Mouse (Mus musculus): ENCODE data around the gene Kif27. TPM values are rescaled to one million over a fixed set of nuclear protein-coding genes. Genes with fewer than 3 reads are reported as not detected.
A peak's percentile ranks its signal among the peaks of the same experiment; 100 is the strongest.
"Not testable (repeated sequence)": the region's sequence is repeated elsewhere in the genome, so short reads cannot be mapped to it uniquely, and the experiment has no call there.

The Kif27 gene
- total RNA-seq (2012; rRNA removed) = 0.13 and 0.42 TPM in 2 replicates
- polyA plus RNA-seq (2012; ENCODE audit: insufficient read depth in 1 of 2, insufficient read length in 2 of 2, low read depth in 1 of 2, low replicate concordance in 2 of 2, missing spikeins in 1 of 2) = under 1 TPM in 1 of 2 experiments, not detected in 1; 0.13 TPM

GRCm38 (mm10) chr13:58358629-58359303 is at the start of gene Kif27:
Gene Kif27, minus strand, starts transcription at chr13:58359122.
- Histone ChIP-seq H3K79me2 (ENCODE audit: control insufficient read depth, insufficient read depth, low read length, poor library complexity) (no peaks in the 10 kb centered on the region), H3K4me3 (ENCODE audit: control insufficient read depth in 1 of 2, insufficient read depth in 1 of 2, low read depth in 2 of 2, low read length in 2 of 2) (peak within 1 kb of the TSS; percentile 67 to 88), H3K27ac (ENCODE audit: control insufficient read depth, low read depth, low read length) (peak within 1 kb of the TSS; percentile 25), H3K9ac (ENCODE audit: control insufficient read depth, low read depth, low read length, poor library complexity, severe bottlenecking) (peak within 1 kb of the TSS; percentile 69), H3K27me3 (ENCODE audit: control insufficient read depth in 1 of 2, insufficient read depth in 2 of 2, low read length in 2 of 2) (peaks cover 0 to 4% of the 10 kb centered on the region in 2 experiments; a peak in 2 of 4 replicates), H3K4me1 (ENCODE audit: control insufficient read depth in 1 of 2, insufficient read depth in 2 of 2, low read length in 2 of 2) (0 out of 4 replicates have a peak, but pooled peaks cover 0 to 3% of the 10 kb centered on the region in 2 experiments), H3K9me3 (replicated peaks; ENCODE audit: insufficient read depth, low read length) (no peaks in the 10 kb centered on the region), H3K36me3 (ENCODE audit: control insufficient read depth in 1 of 2, insufficient read depth in 2 of 2, low read length in 2 of 2) (no peaks in the 10 kb centered on the region)
- TF ChIP-seq MXI1 (IDR thresholded peaks at IDR 0.05; ENCODE audit: low read depth, low read length) (peak; percentile 93), HCFC1 (IDR thresholded peaks at IDR 0.05; ENCODE audit: low read depth, low read length) (peak; percentile 29; the same call in 1 of the 2 replicates), ELF1 (IDR thresholded peaks at IDR 0.05; ENCODE audit: low read depth, low read length) (0 out of 2 replicates have a peak, but pooled peaks have one; percentile 16), UBTF (IDR thresholded peaks at IDR 0.05; ENCODE audit: borderline replicate concordance, insufficient read depth, low read depth, low read length) (no peak), SIN3A (IDR thresholded peaks at IDR 0.05; ENCODE audit: low read length) (peak; percentile 84)
- DNase-seq (ENCODE audit: low read depth, low spot score) = peak; percentile 97

- peaks cover 6 to 17% of the 10 kb centered on the region in 2 experiments for H3K4me1 ChIP-seq (ENCODE audit: control insufficient read depth in 1 of 2, insufficient read depth in 2 of 2, low read length in 2 of 2)
- peaks cover 53% of the 10 kb centered on the region for H3K79me2 ChIP-seq (ENCODE audit: control insufficient read depth, insufficient read depth, low read length, poor library complexity)
- H3K27me3 ChIP-seq (ENCODE audit: control insufficient read depth in 1 of 2, insufficient read depth in 2 of 2, low read length in 2 of 2); H3K9me3 ChIP-seq (replicated peaks; ENCODE audit: insufficient read depth, low read length); DNase-seq (ENCODE audit: low read depth, low spot score): not testable (repeated sequence)
- peak within 1 kb of the TSS; percentile 89 to 92 for H3K4me3 ChIP-seq (ENCODE audit: control insufficient read depth in 1 of 2, insufficient read depth in 1 of 2, low read depth in 2 of 2, low read length in 2 of 2)
- H3K27ac ChIP-seq (ENCODE audit: control insufficient read depth, low read depth, low read length) = peak within 1 kb of the TSS; percentile 96
- peak within 1 kb of the TSS; percentile 100 for H3K9ac ChIP-seq (ENCODE audit: control insufficient read depth, low read depth, low read length, poor library complexity, severe bottlenecking)
- H3K36me3 ChIP-seq (ENCODE audit: control insufficient read depth in 1 of 2, insufficient read depth in 2 of 2, low read length in 2 of 2) = peaks cover 20 to 31% of the 10 kb centered on the region in 2 experiments
Measured at GRCm38 (mm10) chr13:58403243-58403642, 44.3 kb upstream of the Kif27 start, which contains the start of gene Hnrnpk. Gene Hnrnpk, minus strand, starts transcription at chr13:58403343.

GRCm38 (mm10) chr13:58402744-58403110 is 43.8 kb upstream of the Kif27 start:
- Histone ChIP-seq H3K27me3 (ENCODE audit: control insufficient read depth in 1 of 2, insufficient read depth in 2 of 2, low read length in 2 of 2) (no peaks in the 10 kb centered on the region), H3K9ac (ENCODE audit: control insufficient read depth, low read depth, low read length, poor library complexity, severe bottlenecking) (peak overlapping the region; percentile 97), H3K27ac (ENCODE audit: control insufficient read depth, low read depth, low read length) (peak overlapping the region; percentile 95), H3K4me1 (ENCODE audit: control insufficient read depth in 1 of 2, insufficient read depth in 2 of 2, low read length in 2 of 2) (peaks cover 6 to 17% of the 10 kb centered on the region in 2 experiments), H3K36me3 (ENCODE audit: control insufficient read depth in 1 of 2, insufficient read depth in 2 of 2, low read length in 2 of 2) (peaks cover 25 to 35% of the 10 kb centered on the region in 2 experiments), H3K79me2 (ENCODE audit: control insufficient read depth, insufficient read depth, low read length, poor library complexity) (peaks cover 56% of the 10 kb centered on the region), H3K4me3 (ENCODE audit: control insufficient read depth in 1 of 2, insufficient read depth in 1 of 2, low read depth in 2 of 2, low read length in 2 of 2) (peak overlapping the region; percentile 28 to 89), H3K9me3 (replicated peaks; ENCODE audit: insufficient read depth, low read length) (no peaks in the 10 kb centered on the region)
- DNase-seq (ENCODE audit: low read depth, low spot score) = no peak
- TF ChIP-seq EP300 (IDR thresholded peaks at IDR 0.05; ENCODE audit: low read depth in 1 of 2, low read length in 2 of 2) = peak in 1 of 2 experiments; percentile 27; a peak in 1 of 4 replicates
- no peak for TF ChIP-seq POLR2AphosphoS5 (IDR thresholded peaks at IDR 0.05; ENCODE audit: borderline replicate concordance, low read depth, low read length)
- no peak; a peak in 1 of 4 replicates for TF ChIP-seq POLR2A (IDR thresholded peaks at IDR 0.05; ENCODE audit: control insufficient read depth in 1 of 2, insufficient read depth in 1 of 2, low read depth in 1 of 2, low read length in 2 of 2, poor library complexity in 1 of 2)
- peak; percentile 16 for TF ChIP-seq SIN3A (IDR thresholded peaks at IDR 0.05; ENCODE audit: low read length)
- 0 out of 2 replicates have a peak, but pooled peaks have one; percentile 6 for TF ChIP-seq E2F4 (IDR thresholded peaks at IDR 0.05; ENCODE audit: borderline replicate concordance, low read depth, low read length)
- no peak for TF ChIP-seq GABPA (IDR thresholded peaks at IDR 0.05; ENCODE audit: low read depth, low read length)
- 0 out of 2 replicates have a peak, but pooled peaks have one; percentile 4 for TF ChIP-seq TCF12 (IDR thresholded peaks at IDR 0.05; ENCODE audit: low read depth, low read length)
- TF ChIP-seq TAL1 (IDR thresholded peaks at IDR 0.05; ENCODE audit: low read length) = no peak
- no peak for TF ChIP-seq CHD1 (IDR thresholded peaks at IDR 0.05; ENCODE audit: low read depth, low read length)
- 0 out of 2 replicates have a peak, but pooled peaks have one; percentile 9 for TF ChIP-seq MXI1 (IDR thresholded peaks at IDR 0.05; ENCODE audit: low read depth, low read length)
- TF ChIP-seq MYB (IDR thresholded peaks at IDR 0.05; ENCODE audit: low read depth, low read length) = 0 out of 2 replicates have a peak, but pooled peaks have one; percentile 35
- peak; percentile 79 for TF ChIP-seq ELF1 (IDR thresholded peaks at IDR 0.05; ENCODE audit: low read depth, low read length)
